Mouse (Mus musculus): ENCODE data around the gene Sdccag8. TPM values are rescaled to one million over a fixed set of nuclear protein-coding genes. Genes with fewer than 3 reads are reported as not detected.

Sdccag8 gene
- polyA plus RNA-seq, 1 experiment from 2014 or later = 19.1 TPM

DNA sequence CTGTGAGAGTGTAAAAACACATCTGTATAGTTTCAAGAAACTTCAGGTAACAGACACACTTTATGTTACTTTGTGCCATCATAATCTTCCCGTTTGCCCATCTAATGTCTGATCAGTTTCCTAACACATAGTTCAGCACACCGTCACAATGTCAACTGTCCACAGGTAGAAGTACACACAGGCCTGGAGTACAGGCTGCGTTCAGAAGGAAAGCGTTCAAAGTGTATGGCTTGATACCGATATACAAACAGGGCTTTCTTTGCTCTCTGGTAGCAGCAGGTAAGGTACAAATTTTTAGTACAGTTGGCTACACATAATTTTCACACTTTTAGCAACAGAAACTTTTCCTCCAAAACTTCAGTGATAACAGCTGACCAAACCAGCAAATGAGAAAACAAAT is 205.2 kb downstream of the Sdccag8 start:
- no peak for ATAC-seq (ENCODE audit: insufficient number of reproducible peaks, insufficient read depth, low FRiP score, low TSS enrichment, low read depth)
- peaks cover 14% of the 10 kb centered on the region; the same call in 1 of the 2 replicates for H3K36me3 ChIP-seq
- no peaks in the 10 kb centered on the region for H3K27me3 ChIP-seq
- peaks cover 9% of the 10 kb centered on the region for H3K4me1 ChIP-seq
- WGBS = 96% methylated on average over 5 of the region's 5 CpGs
- H3K27ac ChIP-seq = no peak overlapping the region
- H3K9me3 ChIP-seq = no peaks in the 10 kb centered on the region
- H3K9ac ChIP-seq = no peak overlapping the region
- H3K4me2 ChIP-seq = no peak overlapping the region
- no peak overlapping the region for H3K4me3 ChIP-seq

DNA sequence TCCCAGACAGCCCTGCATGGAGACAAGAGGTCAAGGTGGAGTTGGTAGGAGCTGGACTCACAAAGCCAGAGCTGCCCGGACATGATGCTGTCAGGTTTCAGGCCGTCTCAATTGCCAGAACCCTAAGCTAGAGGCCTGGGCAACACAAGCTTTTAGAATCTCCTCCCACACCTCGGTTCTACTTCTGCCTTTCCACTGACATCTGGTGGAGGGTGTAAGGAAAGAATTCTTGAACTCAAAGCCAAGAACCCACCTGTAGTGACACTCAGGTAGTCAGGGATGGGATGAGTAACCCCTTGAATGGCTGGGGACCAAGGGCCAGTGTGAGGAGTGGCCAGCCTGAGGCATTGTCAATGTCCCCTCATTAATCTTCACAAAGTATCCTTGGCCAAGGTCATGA is 208.3 kb downstream of the Sdccag8 start:
- Histone ChIP-seq H3K4me3 (no peak overlapping the region), H3K9me3 (no peaks in the 10 kb centered on the region), H3K27me3 (no peaks in the 10 kb centered on the region), H3K9ac (no peak overlapping the region), H3K4me2 (no peak overlapping the region), H3K27ac (no peak overlapping the region), H3K4me1 (no peaks in the 10 kb centered on the region), H3K36me3 (peaks cover 21% of the 10 kb centered on the region; the same call in 1 of the 2 replicates)
- ATAC-seq (ENCODE audit: insufficient number of reproducible peaks, insufficient read depth, low FRiP score, low TSS enrichment, low read depth) = no peak
- 70% methylated on average over 3 of the region's 3 CpGs for WGBS

- no peak for ATAC-seq (ENCODE audit: insufficient number of reproducible peaks, insufficient read depth, low FRiP score, low TSS enrichment, low read depth)
- WGBS = 76% methylated on average over 3 of the region's 3 CpGs
These were observed 213.2 kb downstream of the Sdccag8 start for GRCm38 (mm10) chr1:177027706-177028105.

GRCm38 (mm10) chr1:177029032-177029431 is 214.6 kb downstream of the Sdccag8 start:
- Histone ChIP-seq H3K27ac (no peak overlapping the region), H3K9ac (no peak overlapping the region), H3K27me3 (no peaks in the 10 kb centered on the region), H3K4me1 (peaks cover 4% of the 10 kb centered on the region; the same call in 1 of the 2 replicates), H3K4me2 (no peak overlapping the region), H3K36me3 (peaks cover 16% of the 10 kb centered on the region; the same call in 1 of the 2 replicates), H3K9me3 (no peaks in the 10 kb centered on the region), H3K4me3 (no peak overlapping the region)
- ATAC-seq (ENCODE audit: insufficient number of reproducible peaks, insufficient read depth, low FRiP score, low TSS enrichment, low read depth) = no peak
- WGBS = 82% methylated on average over 2 of the region's 2 CpGs

More at GRCm38 (mm10) chr1:177027706-177028105, 213.2 kb downstream of the Sdccag8 start:
- H3K9me3 ChIP-seq = no peaks in the 10 kb centered on the region
- no peak overlapping the region for H3K4me2 ChIP-seq
- H3K27ac ChIP-seq = no peak overlapping the region
- H3K4me1 ChIP-seq = peaks cover 4% of the 10 kb centered on the region; the same call in 1 of the 2 replicates
- peaks cover 24% of the 10 kb centered on the region; the same call in 1 of the 2 replicates for H3K36me3 ChIP-seq
- no peaks in the 10 kb centered on the region for H3K27me3 ChIP-seq
- no peak overlapping the region for H3K4me3 ChIP-seq
- no peak overlapping the region for H3K9ac ChIP-seq

DNA sequence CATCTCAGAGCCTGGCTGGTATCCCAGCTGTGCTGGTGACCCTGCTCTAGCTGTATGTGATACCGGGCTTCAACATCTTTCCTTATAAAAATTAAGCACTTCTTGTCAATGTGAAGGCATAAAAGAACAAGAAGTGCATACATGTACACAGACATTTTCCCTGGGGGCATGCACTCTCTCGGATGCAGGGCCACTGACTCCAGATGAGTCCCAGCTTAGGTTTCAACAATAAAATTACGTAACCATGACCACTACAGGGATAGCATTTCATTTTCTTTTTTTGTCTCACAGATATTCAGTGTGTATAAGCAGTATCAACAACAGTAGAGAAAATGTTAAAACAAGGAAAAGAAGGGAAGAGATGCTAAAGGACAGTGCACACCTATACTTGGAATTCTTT is 216.2 kb downstream of the Sdccag8 start:
- Histone ChIP-seq H3K27me3 (no peaks in the 10 kb centered on the region), H3K9me3 (no peaks in the 10 kb centered on the region), H3K27ac (no peak overlapping the region), H3K4me1 (peaks cover 4% of the 10 kb centered on the region; the same call in 1 of the 2 replicates), H3K9ac (no peak overlapping the region), H3K4me3 (no peak overlapping the region), H3K4me2 (no peak overlapping the region), H3K36me3 (0 out of 2 replicates have a peak, but pooled peaks cover 6% of the 10 kb centered on the region)
- WGBS = 44% methylated on average over 3 of the region's 3 CpGs
- no peak for ATAC-seq (ENCODE audit: insufficient number of reproducible peaks, insufficient read depth, low FRiP score, low TSS enrichment, low read depth)

DNA sequence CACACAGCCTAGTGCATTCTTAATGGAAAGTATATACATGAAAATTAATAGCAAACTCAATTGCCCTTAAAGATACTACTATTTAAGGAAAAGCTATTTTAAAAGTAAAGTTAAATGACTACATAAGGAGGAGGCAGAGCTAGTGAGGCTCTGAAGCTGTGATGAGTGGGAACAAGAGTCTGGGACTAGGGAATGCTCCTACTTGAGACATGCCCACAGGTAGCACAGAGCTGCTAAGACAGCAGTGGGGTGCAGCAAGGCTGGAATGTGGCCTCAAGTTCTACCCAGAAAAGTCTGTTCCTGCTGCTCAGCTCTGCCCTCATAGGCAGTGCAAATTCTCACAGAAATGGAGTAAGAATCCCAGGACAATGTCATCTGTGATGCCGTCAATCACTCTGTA is 216.7 kb downstream of the Sdccag8 start:
- H3K9ac ChIP-seq = no peak overlapping the region
- 0 out of 2 replicates have a peak, but pooled peaks cover 6% of the 10 kb centered on the region for H3K36me3 ChIP-seq
- no peak for ATAC-seq (ENCODE audit: insufficient number of reproducible peaks, insufficient read depth, low FRiP score, low TSS enrichment, low read depth)
- no peak overlapping the region for H3K4me2 ChIP-seq
- 93% methylated on average over 1 of the region's 1 CpGs for WGBS
- H3K27ac ChIP-seq = no peak overlapping the region
- no peaks in the 10 kb centered on the region for H3K9me3 ChIP-seq
- peaks cover 4% of the 10 kb centered on the region; the same call in 1 of the 2 replicates for H3K4me1 ChIP-seq
- H3K27me3 ChIP-seq = no peaks in the 10 kb centered on the region
- H3K4me3 ChIP-seq = no peak overlapping the region

DNA sequence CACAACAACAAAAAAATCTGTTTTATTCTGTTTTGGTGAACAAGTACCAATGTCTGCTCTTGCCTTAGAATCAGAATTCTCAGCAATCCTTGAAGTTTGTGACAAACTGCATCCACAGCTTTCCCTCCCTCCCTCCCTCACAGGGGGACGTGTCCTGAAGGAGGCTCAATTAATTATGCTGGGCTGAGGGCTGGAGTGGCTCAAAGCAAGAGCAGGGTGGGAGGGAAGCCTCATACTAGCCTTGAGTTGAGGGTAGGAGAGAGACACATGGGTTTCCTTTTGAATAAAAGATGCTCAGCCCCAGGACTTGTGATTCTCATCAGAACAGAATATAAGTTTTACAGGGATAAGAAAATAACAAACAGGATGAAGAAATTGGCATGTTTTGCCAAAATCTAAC is 217.8 kb downstream of the Sdccag8 start:
- Histone ChIP-seq H3K4me1 (peaks cover 4% of the 10 kb centered on the region; the same call in 1 of the 2 replicates), H3K27ac (no peak overlapping the region), H3K4me2 (no peak overlapping the region), H3K9ac (no peak overlapping the region), H3K36me3 (0 out of 2 replicates have a peak, but pooled peaks cover 6% of the 10 kb centered on the region), H3K27me3 (no peaks in the 10 kb centered on the region), H3K9me3 (no peaks in the 10 kb centered on the region), H3K4me3 (no peak overlapping the region)
- ATAC-seq (ENCODE audit: insufficient number of reproducible peaks, insufficient read depth, low FRiP score, low TSS enrichment, low read depth) = no peak
- WGBS = 21% methylated on average over 1 of the region's 1 CpGs

- H3K36me3 ChIP-seq = 0 out of 2 replicates have a peak, but pooled peaks cover 6% of the 10 kb centered on the region
- no peak overlapping the region for H3K9ac ChIP-seq
- no peak overlapping the region for H3K27ac ChIP-seq
- ATAC-seq (ENCODE audit: insufficient number of reproducible peaks, insufficient read depth, low FRiP score, low TSS enrichment, low read depth) = no peak
- no peaks in the 10 kb centered on the region for H3K9me3 ChIP-seq
- WGBS = 89% methylated on average over 2 of the region's 2 CpGs
- no peak overlapping the region for H3K4me2 ChIP-seq
- no peaks in the 10 kb centered on the region for H3K27me3 ChIP-seq
- H3K4me3 ChIP-seq = no peak overlapping the region
- H3K4me1 ChIP-seq = peaks cover 3% of the 10 kb centered on the region; the same call in 1 of the 2 replicates
These were observed 221.0 kb downstream of the Sdccag8 start for GRCm38 (mm10) chr1:177035460-177035859.

DNA sequence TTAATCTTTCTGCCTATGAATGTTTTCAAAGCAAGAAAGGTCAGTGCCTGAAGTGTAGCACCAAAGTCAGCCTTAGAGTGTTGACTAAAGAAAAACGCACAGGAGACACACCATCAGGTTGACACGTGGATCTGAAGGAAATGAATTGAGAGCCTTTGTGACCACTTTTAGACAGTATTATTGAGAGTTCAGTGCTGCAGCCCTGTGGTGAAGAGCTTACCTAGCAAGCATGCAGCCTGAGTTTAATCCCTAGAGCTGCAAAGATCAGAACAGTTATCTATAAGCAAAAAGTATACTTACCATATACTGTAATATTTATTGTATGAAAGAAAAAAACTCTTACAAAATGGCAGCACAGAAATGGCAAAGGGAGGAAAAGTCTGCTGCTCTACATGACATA is 223.9 kb downstream of the Sdccag8 start:
- no peaks in the 10 kb centered on the region for H3K36me3 ChIP-seq
- H3K9ac ChIP-seq = no peak overlapping the region
- 57% methylated on average over 2 of the region's 2 CpGs for WGBS
- H3K27ac ChIP-seq = no peak overlapping the region
- no peak overlapping the region for H3K4me3 ChIP-seq
- H3K4me1 ChIP-seq = no peaks in the 10 kb centered on the region
- no peaks in the 10 kb centered on the region for H3K9me3 ChIP-seq
- H3K27me3 ChIP-seq = no peaks in the 10 kb centered on the region
- no peak overlapping the region for H3K4me2 ChIP-seq
- ATAC-seq (ENCODE audit: insufficient number of reproducible peaks, insufficient read depth, low FRiP score, low TSS enrichment, low read depth) = no peak

DNA sequence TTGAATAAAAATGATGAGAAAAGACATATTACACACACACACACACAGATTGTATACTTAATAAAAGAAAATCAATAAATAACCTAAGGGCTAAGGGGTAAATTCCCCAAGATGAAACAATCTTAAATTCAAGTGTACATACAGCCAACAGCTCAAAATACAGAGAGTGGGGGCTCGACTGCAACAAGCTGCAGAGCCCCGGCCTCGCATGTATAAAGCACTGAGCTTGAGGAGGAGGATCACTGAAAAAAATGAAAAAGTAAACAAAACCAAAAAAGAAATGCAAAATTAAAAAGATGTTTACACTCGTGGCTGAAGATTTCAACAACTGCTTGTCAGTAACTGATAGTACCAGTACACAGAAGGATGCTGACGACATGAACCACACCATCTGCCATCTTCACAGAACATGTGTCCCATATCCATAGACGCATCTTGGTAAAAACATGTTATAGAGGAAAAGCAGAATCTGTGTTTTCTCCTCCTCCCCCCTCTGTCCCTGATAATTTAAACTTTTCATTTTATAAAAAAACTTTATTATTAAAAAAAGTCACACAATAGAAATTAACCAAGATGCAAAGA is 224.7 kb downstream of the Sdccag8 start:
- Histone ChIP-seq H3K27ac (no peak overlapping the region), H3K9me3 (no peaks in the 10 kb centered on the region)

DNA sequence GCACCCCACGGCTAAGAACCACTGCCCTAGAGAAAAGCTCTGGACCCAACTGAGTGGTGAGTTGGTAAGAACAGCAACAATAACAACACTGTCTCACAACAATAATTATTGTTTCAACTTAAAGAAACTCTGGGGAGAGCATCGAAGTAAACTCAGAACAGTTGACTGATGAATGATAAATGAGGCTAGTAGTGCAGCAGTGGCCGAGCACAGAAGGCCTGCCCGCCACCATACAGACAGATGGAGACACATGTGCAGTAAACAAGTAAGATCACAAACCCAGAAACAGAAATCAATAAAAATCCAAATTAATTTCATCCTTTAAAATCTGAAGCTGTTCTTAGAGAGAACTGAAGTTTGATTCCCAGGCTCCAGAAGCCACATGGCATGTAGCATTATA is 225.6 kb downstream of the Sdccag8 start:
- Histone ChIP-seq H3K27me3 (no peaks in the 10 kb centered on the region), H3K36me3 (no peaks in the 10 kb centered on the region), H3K9ac (no peak overlapping the region), H3K9me3 (no peaks in the 10 kb centered on the region), H3K27ac (no peak overlapping the region), H3K4me2 (no peak overlapping the region), H3K4me1 (no peaks in the 10 kb centered on the region), H3K4me3 (no peak overlapping the region)
- 54% methylated on average over 4 of the region's 4 CpGs for WGBS
- no peak for ATAC-seq (ENCODE audit: insufficient number of reproducible peaks, insufficient read depth, low FRiP score, low TSS enrichment, low read depth)

More for the DNA sequence above, 224.7 kb downstream of the Sdccag8 start:
- no peak overlapping the region for H3K9ac ChIP-seq
- ATAC-seq (ENCODE audit: insufficient number of reproducible peaks, insufficient read depth, low FRiP score, low TSS enrichment, low read depth) = no peak
- no peak overlapping the region for H3K4me3 ChIP-seq
- H3K4me1 ChIP-seq = no peaks in the 10 kb centered on the region
- no peaks in the 10 kb centered on the region for H3K36me3 ChIP-seq
- no peaks in the 10 kb centered on the region for H3K27me3 ChIP-seq
- H3K4me2 ChIP-seq = no peak overlapping the region
- 77% methylated on average over 6 of the region's 6 CpGs for WGBS

GRCm38 (mm10) chr1:177045885-177046284 is 231.4 kb downstream of the Sdccag8 start:
- no peaks in the 10 kb centered on the region for H3K4me1 ChIP-seq
- ATAC-seq (ENCODE audit: insufficient number of reproducible peaks, insufficient read depth, low FRiP score, low TSS enrichment, low read depth) = no peak
- no peak overlapping the region for H3K4me2 ChIP-seq
- no peaks in the 10 kb centered on the region for H3K27me3 ChIP-seq
- H3K9ac ChIP-seq = no peak overlapping the region
- H3K36me3 ChIP-seq = no peaks in the 10 kb centered on the region
- no peak overlapping the region for H3K27ac ChIP-seq
- no peak overlapping the region for H3K4me3 ChIP-seq
- H3K9me3 ChIP-seq = no peaks in the 10 kb centered on the region
